Mouse (Mus musculus): ENCODE data around the gene Pcdh10. TPM values are rescaled to one million over a fixed set of nuclear protein-coding genes. Genes with fewer than 3 reads are reported as not detected.

Pcdh10 gene
- 4.4 and 5.8 TPM in 2 replicates for total RNA-seq (2021)
- long read RNA-seq, experiment 1, full-length matches to known transcripts = 3 of 3 reads
- long read RNA-seq, experiment 1, partial matches to known transcripts = 0 of 3 reads
- long read RNA-seq, experiment 1, other reads (novel, unspliced or antisense) = 0 of 3 reads
- long read RNA-seq, experiment 2, full-length matches to known transcripts = 3 of 3 reads
- long read RNA-seq, experiment 2, partial matches to known transcripts = 0 of 3 reads
- long read RNA-seq, experiment 2, other reads (novel, unspliced or antisense) = 0 of 3 reads

GRCm38 (mm10) chr3:45378145-45378544, at the start of gene Pcdh10:
Gene Pcdh10 (plus strand): TSS chr3:45378398.
- peak; percentile 93 for DNase-seq

GRCm38 (mm10) chr3:45355919-45356318, 22.3 kb upstream of the Pcdh10 start:
- DNase-seq = no peak

GRCm38 (mm10) chr3:45368952-45369351, 9.2 kb upstream of the Pcdh10 start:
- no peak for DNase-seq

- peak; percentile 76 for DNase-seq
These were observed 2.3 kb upstream of the Pcdh10 start for GRCm38 (mm10) chr3:45375761-45376500.

GRCm38 (mm10) chr3:45376501-45377390, 1.5 kb upstream of the Pcdh10 start:
- peak; percentile 37 for DNase-seq

GRCm38 (mm10) chr3:45377391-45377998, 703 bp upstream of the Pcdh10 start:
- DNase-seq = peak; percentile 28

GRCm38 (mm10) chr3:45379541-45379971, 1.4 kb downstream of the Pcdh10 start:
- no peak for DNase-seq

GRCm38 (mm10) chr3:45379972-45380761, 2.0 kb downstream of the Pcdh10 start:
- DNase-seq = no peak

GRCm38 (mm10) chr3:45380811-45381761, 2.9 kb downstream of the Pcdh10 start:
- no peak for DNase-seq

GRCm38 (mm10) chr3:45382032-45382755, 4.0 kb downstream of the Pcdh10 start:
- no peak for DNase-seq

GRCm38 (mm10) chr3:45383831-45384230, 5.6 kb downstream of the Pcdh10 start:
- no peak for DNase-seq

GRCm38 (mm10) chr3:45385028-45385427, 6.8 kb downstream of the Pcdh10 start:
- no peak for DNase-seq

GRCm38 (mm10) chr3:45385451-45385850, 7.3 kb downstream of the Pcdh10 start:
- DNase-seq = no peak

GRCm38 (mm10) chr3:45386512-45386911, 8.3 kb downstream of the Pcdh10 start:
- DNase-seq = no peak

GRCm38 (mm10) chr3:45397101-45397500, 18.9 kb downstream of the Pcdh10 start:
- no peak for DNase-seq

- DNase-seq = no peak
These were observed 25.0 kb downstream of the Pcdh10 start for GRCm38 (mm10) chr3:45403239-45403638.

GRCm38 (mm10) chr3:45431691-45432090, 53.5 kb downstream of the Pcdh10 start:
- no peak for DNase-seq

GRCm38 (mm10) chr3:45432172-45432765, 54.1 kb downstream of the Pcdh10 start:
- DNase-seq = no peak
